10 mouse cellular contexts compared by ENCODE assay signal in genomic region chr4:134457130-134457825, GRCm38 (mm10).
"Had no signal": no experiment of that assay in that cellular context is flagged by ENCODE, and none has a peak within 500 bp of the region (broad histone marks: within the 10 kb centered on the region; RNA-seq: fewer than 3 reads in every experiment).

No protein-coding gene starts in this region.

- H3K4me3 ChIP-seq: limb, embryonic 13.5 days; liver, embryonic 13.5 days; midbrain, embryonic 12.5 days; stomach, embryonic 15.5 days had no signal

- H3K36me3 ChIP-seq: limb, embryonic 13.5 days; liver, embryonic 13.5 days; midbrain, embryonic 12.5 days; stomach, embryonic 15.5 days had no signal

- H3K9me3 ChIP-seq: limb, embryonic 13.5 days; liver, embryonic 13.5 days; midbrain, embryonic 12.5 days; stomach, embryonic 15.5 days had no signal

- H3K4me2 ChIP-seq: limb, embryonic 13.5 days; liver, embryonic 13.5 days; midbrain, embryonic 12.5 days; stomach, embryonic 15.5 days had no signal

- ATAC-seq: midbrain, embryonic 16.5 days had no signal

- DNase-seq: kidney, postnatal 14 days; left cerebral cortex, postnatal 4 days; liver, embryonic 13.5 days; lung, adult 18-20 months; right cerebral cortex, postnatal 14 days; thymus, postnatal 36 days had no signal

- H3K9ac ChIP-seq: limb, embryonic 13.5 days; liver, embryonic 13.5 days; midbrain, embryonic 12.5 days; stomach, embryonic 15.5 days had no signal

- H3K27ac ChIP-seq: limb, embryonic 13.5 days; liver, embryonic 13.5 days; midbrain, embryonic 12.5 days; stomach, embryonic 15.5 days had no signal
